Mouse (Mus musculus) natural killer cell, adult 2 months (primary cell): Measurements from ENCODE around the gene Tet3.
A peak's percentile ranks its signal among the peaks of the same experiment; 100 is the strongest.

Experiments
- DNase-seq, 2 experiments: peaks; one replicate each; pipeline ENCODE4 v3.0.0; 2022; ENCODE audit warnings: low spot score in 2 of 2

Gene Tet3

GRCm38 (mm10) chr6:83326394-83326736, 132.5 kb downstream of the Tet3 start:
- no peak for DNase-seq

DNA sequence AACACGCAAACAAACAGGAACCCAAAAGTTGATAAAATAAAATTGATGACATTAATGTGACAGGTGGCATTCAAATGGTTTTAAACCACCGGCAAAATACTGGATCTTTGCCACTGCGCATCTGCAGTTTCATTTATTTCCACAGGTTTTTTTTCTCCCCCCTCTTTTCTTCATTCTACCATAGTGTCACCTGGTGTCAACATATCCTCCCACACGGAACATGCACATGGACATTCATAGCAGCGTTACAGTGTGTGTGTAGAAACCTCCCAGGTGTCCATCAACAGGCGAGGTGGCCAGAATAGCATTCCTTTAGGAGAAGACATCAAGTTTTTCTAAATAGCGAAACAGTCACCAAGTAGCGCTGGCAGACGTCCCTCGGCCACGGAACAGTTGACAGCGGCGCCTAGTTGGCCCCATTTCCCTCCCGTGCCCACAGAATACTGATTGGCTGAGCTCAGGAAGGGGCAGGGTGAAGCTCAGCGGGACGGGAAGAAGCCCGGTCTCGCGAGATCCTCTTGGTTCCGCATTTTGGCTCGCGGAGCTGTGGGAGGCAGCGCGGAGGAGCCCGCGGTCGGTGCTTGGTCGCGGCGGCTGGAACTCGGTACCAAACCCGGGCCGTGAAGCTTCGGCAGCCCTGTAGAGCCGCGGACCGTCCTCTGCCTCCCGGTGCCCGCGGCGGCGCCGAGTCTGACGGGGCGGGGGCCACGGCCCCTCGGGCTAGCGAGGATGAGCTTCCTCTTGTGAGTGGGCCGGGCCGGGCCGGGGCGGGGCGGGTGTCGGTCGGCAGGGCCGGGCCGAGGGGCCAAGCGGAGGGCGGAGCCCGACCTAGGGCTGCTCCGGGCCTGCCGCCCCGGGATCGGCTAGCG, 133.1 kb downstream of the Tet3 start, which contains the start of the genes Mthfd2 and Mob1a:
Mthfd2 (minus strand) TSS at position 384 of the 869 bp plus-strand sequence.
Mob1a (plus strand) TSS at position 492 of the 869 bp plus-strand sequence.
- DNase-seq, result peak; percentile 93 to 95

DNA sequence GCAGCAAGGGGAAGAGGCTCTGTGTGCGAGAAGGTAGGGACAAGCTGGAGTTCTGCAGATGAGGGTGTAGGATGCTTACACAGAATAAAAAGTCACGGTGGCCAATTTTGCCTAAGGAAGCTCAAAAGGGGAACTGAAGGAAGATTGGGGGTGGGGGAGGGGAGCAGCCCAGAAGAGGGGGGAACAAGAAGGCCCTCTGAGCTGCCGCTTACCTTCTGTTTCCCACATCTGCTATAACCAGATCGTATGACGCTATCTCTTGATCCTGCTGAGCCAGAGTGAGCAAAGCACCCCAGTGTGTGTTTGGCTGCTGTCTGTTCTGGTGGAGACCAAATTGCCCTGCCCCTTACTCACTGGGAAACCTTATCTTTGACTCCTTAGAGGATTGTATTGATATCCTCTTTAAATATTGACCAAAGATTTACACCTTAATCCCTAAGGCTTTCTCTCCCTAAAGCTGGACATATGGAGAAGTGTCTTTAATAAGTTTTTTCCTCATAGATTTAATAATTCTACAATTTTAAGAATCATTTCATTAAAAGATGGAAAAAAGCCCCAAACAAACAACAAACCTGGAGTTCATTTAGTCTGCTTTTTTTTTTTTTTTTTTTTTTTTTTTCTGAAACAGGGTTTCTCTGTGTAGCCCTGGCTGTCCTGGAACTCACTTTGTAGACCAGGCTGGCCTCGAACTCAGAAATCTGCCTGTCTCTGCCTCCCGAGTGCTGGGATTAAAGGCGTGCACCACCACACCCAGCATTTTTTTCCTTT, 135.0 kb downstream of the Tet3 start:
- no peak for DNase-seq

DNA sequence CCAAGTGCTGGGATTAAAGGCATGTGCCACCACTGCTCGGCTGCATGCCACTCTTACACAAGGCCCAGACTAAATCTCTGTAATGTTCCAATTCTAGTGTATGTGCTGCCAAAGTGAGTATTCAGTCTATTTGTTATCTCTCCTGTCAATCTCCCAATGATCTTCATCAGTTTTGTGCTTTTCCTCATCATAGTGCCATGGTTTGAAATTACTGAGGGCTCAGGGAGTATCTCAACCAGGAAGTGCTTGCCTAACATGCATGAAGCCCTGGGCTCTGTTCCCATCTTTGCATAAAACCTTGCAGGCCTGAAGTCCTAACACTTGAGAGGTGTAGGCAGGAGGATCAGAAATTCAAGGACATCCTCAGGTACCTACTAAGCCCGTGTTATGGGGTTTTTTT, 136.1 kb downstream of the Tet3 start:
- DNase-seq, result no peak

DNA sequence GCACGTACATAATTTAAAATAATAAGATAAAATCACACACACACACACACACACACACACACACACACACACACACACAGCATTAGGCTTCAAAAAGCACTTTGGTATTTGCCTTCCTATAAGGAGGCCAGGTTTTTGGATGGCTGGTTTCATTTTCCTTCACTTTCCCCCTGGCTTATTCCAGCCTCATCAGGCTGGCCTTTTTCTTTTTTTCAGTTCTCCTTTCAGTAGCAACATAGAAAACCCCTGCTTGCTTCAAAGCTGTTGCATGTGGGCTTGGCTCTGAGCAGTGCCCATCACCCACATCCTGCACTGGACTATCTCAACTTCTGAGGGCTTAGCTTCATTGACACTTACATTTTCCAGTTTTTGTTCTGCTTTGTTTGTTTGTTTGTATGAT, 137.0 kb downstream of the Tet3 start:
- DNase-seq, result peak in 1 of 2 experiments; percentile 27

- DNase-seq, result peak; percentile 80 to 87
Observed at GRCm38 (mm10) chr6:83317108-83317741, 141.7 kb downstream of the Tet3 start.

DNA sequence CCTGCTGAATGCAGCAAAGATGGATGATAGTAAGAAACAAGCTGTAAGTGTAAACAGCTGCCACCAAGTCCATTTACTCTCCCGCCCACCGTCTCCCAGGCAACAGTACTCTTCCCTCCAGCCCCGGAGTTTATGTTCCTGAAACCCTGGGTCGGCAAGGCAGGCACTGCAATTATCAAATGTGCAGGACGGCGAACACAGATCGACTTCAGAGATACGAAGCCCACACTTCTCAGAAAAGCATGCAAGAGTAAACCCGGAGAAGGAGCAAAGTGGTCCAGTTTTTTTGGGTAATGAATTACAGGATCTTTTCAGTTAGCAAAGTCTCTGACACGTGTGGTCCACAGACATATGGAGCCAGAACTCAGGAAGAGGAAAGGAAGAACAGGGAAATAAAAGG, 142.9 kb downstream of the Tet3 start:
- DNase-seq, result no peak

- no peak for DNase-seq
Observed at GRCm38 (mm10) chr6:83315293-83315692, 143.6 kb downstream of the Tet3 start.

- peak in 1 of 2 experiments; percentile 9 for DNase-seq
Observed at GRCm38 (mm10) chr6:83312514-83312913, 146.4 kb downstream of the Tet3 start.
